Mouse (Mus musculus) intestine, postnatal 0 days (tissue): Measurements from ENCODE around the gene Keg1. TPM values are rescaled to one million over a fixed set of nuclear protein-coding genes. Genes with fewer than 3 reads are reported as not detected.
"Not testable (repeated sequence)": the region's sequence is repeated elsewhere in the genome, so short reads cannot be mapped to it uniquely, and the experiment has no call there.

Source experiments
- ATAC-seq: fragments of 200-750 bp; cut with Nextera tagmentation; 2 replicates; pipeline ENCODE4 v1.8.0; 2017; ENCODE audit warnings: mild to moderate bottlenecking, moderate TSS enrichment, moderate library complexity
- H3K27ac ChIP-seq: fragments of 300-500 bp; sonication (generic); 2 replicates; pipeline ENCODE4 v1.5.1; 2014; ENCODE audit warnings: mild to moderate bottlenecking, low read depth, low read length, moderate library complexity
- H3K27me3 ChIP-seq: fragments of 300-500 bp; sonication (generic); replicated peaks from 2 replicates; pipeline ENCODE4 v1.6.1; 2014; ENCODE audit warnings: low read length, mixed read lengths; ENCODE audit not compliant: control insufficient read depth, insufficient read depth
- H3K36me3 ChIP-seq: fragments of 300-500 bp; sonication (generic); 2 replicates; pipeline ENCODE4 v1.6.1; 2014; ENCODE audit warnings: mild to moderate bottlenecking, moderate library complexity; ENCODE audit not compliant: control insufficient read depth, insufficient read depth
- H3K4me1 ChIP-seq: fragments of 300-500 bp; sonication (generic); replicated peaks from 2 replicates; pipeline ENCODE4 v1.6.1; 2014; ENCODE audit warnings: antibody characterized with exemption, low read length, mixed read lengths; ENCODE audit not compliant: control insufficient read depth, insufficient read depth
- H3K4me2 ChIP-seq: fragments of 300-500 bp; sonication (generic); replicated peaks from 2 replicates; pipeline ENCODE4 v1.6.1; 2014; ENCODE audit warnings: low read depth, mild to moderate bottlenecking, moderate library complexity
- H3K4me3 ChIP-seq: fragments of 300-500 bp; sonication (generic); 2 replicates; pipeline ENCODE4 v1.5.1; 2014; ENCODE audit warnings: low read depth, low read length
- H3K9ac ChIP-seq: fragments of 300-500 bp; sonication (generic); 2 replicates; pipeline ENCODE4 v1.6.1; 2014; ENCODE audit warnings: mild to moderate bottlenecking, low read depth, low read length
- H3K9me3 ChIP-seq: fragments of 300-500 bp; sonication (generic); 2 replicates; pipeline ENCODE4 v1.6.1; 2016; ENCODE audit warnings: mixed run types; ENCODE audit not compliant: control insufficient read depth
- CTCF ChIP-seq: sonication (generic); IDR thresholded peaks from 2 replicates; pipeline ENCODE4 v1.5.1; 2016; ENCODE audit warnings: low read depth, mild to moderate bottlenecking, control low read depth, antibody characterized with exemption, moderate library complexity
- WGBS: fragments of 180-500 bp; shearing (Covaris S2); extraction: QIAGEN DNeasy Blood & Tissue Kit; methylation state at CpG from one replicate; pipeline ENCODE4 v1.1.7; 2014; 5-methylcytosine and 5-hydroxymethylcytosine counted together
- polyA plus RNA-seq: library from polyadenylated mRNA; unstranded; fragments of >200 nt; fragmentation: Nextera tagmentation; extraction: Ambion mirVana; gene quantifications from 2 replicates; pipeline ENCODE4 v1.2.1, GENCODE M21; 2015

The Keg1 gene
- polyA plus RNA-seq = 0.55 and 0.59 TPM in 2 replicates

- Histone ChIP-seq H3K4me1 (no peaks in the 10 kb centered on the region), H3K9me3 (no peaks in the 10 kb centered on the region), H3K27ac (no peak within 1 kb of the TSS), H3K36me3 (no peaks in the 10 kb centered on the region), H3K27me3 (no peaks in the 10 kb centered on the region), H3K4me3 (no peak within 1 kb of the TSS), H3K9ac (no peak within 1 kb of the TSS), H3K4me2 (no peak within 1 kb of the TSS)
- WGBS = 36% methylated on average over 3 of the region's 3 CpGs
- ATAC-seq = no peak
- TF ChIP-seq CTCF = no peak
Observed at GRCm38 (mm10) chr19:12695590-12695989, at the start of gene Keg1. Gene Keg1 (plus strand): TSS chr19:12695786.

DNA sequence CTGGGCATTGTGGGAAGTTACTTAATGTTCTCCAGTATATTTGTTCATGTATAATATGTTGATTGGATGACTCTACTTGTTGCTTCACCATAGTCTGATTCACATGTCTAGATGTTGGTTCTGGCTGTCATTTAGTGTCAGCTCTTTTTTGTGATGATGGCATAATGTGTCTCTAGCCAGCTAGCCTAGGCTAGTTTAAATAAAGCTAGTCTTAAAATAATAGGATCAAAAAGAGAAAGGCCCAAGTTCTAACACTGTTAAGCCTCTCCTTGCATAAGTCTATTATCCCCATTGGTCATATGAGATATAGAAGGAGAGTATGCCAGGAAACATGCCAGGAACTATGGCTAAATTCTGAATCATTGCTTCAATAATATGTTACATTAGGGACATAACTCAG, 46.1 kb upstream of the Keg1 start:
- H3K4me2 ChIP-seq = no peak overlapping the region
- H3K9ac ChIP-seq = no peak overlapping the region
- no peaks in the 10 kb centered on the region for H3K9me3 ChIP-seq
- no peaks in the 10 kb centered on the region for H3K27me3 ChIP-seq
- H3K4me3 ChIP-seq = no peak overlapping the region
- H3K27ac ChIP-seq = no peak overlapping the region
- no peaks in the 10 kb centered on the region for H3K36me3 ChIP-seq
- no peak for TF ChIP-seq CTCF
- no peaks in the 10 kb centered on the region for H3K4me1 ChIP-seq
- ATAC-seq = no peak

GRCm38 (mm10) chr19:12666156-12666555, 29.4 kb upstream of the Keg1 start:
- 64% methylated on average over 1 of the region's 1 CpGs for WGBS
- Histone ChIP-seq H3K4me2 (no peak overlapping the region), H3K9me3 (no peaks in the 10 kb centered on the region), H3K4me3 (no peak overlapping the region), H3K27me3 (no peaks in the 10 kb centered on the region), H3K27ac (no peak overlapping the region), H3K4me1 (no peaks in the 10 kb centered on the region), H3K36me3 (no peaks in the 10 kb centered on the region), H3K9ac (no peak overlapping the region)
- no peak for ATAC-seq
- no peak for TF ChIP-seq CTCF

DNA sequence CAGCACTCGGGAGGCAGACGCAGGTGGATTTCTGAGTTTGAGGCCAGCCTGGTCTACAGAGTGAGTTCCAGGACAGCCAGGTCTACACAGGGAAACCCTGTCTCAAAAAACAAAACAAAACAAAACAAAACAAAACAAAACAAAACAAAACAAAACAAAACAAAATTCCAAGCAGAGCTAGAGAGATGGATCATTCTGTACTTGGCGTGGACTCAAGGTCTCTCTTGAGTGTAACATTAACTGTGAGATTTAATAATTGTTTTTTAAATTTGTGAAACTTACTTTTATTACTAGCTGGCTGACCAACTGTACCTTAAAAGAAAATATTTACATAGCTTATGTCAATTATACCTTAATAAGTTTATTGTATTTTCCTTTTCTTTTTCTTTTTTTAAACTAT, 27.0 kb upstream of the Keg1 start:
- H3K9ac ChIP-seq = not testable (repeated sequence)

GRCm38 (mm10) chr19:12670139-12670538, 25.4 kb upstream of the Keg1 start, which contains the start of gene Olfr1442:
Gene Olfr1442 (plus strand): TSS chr19:12670439.
- TF ChIP-seq CTCF = no peak
- H3K4me3 ChIP-seq = no peak within 1 kb of the TSS
- H3K36me3 ChIP-seq = no peaks in the 10 kb centered on the region
- H3K27ac ChIP-seq = no peak within 1 kb of the TSS
- H3K27me3 ChIP-seq = no peaks in the 10 kb centered on the region
- no peak for ATAC-seq
- no peaks in the 10 kb centered on the region for H3K9me3 ChIP-seq
- no peaks in the 10 kb centered on the region for H3K4me1 ChIP-seq
- H3K9ac ChIP-seq = no peak within 1 kb of the TSS
- no peak within 1 kb of the TSS for H3K4me2 ChIP-seq

More for the DNA sequence above, 27.0 kb upstream of the Keg1 start:
- not testable (repeated sequence) for H3K36me3 ChIP-seq, H3K9me3 ChIP-seq, H3K4me3 ChIP-seq, H3K4me2 ChIP-seq, ATAC-seq, H3K27me3 ChIP-seq, H3K4me1 ChIP-seq, H3K27ac ChIP-seq
- WGBS = 82% methylated on average over 3 of the region's 3 CpGs

DNA sequence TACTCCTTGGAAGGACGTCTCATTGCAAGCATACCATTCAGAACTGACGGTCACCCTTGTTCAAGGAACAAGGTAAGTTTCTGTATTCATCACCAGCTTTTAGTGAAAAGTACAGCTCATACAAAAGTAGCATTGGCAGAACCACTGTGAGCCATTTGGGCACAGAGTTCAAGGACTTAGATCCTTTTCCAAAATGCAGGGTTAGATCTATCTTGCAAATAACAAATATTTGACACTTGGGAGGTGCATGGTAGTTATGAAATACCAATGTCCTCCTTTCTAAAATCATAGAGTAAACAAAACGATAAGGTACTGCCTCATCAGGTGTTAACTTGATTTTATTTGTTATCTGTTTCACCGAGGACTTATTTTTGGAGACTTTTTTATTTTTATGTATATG, 24.5 kb upstream of the Keg1 start:
- no peak overlapping the region for H3K9ac ChIP-seq
- no peaks in the 10 kb centered on the region for H3K4me1 ChIP-seq
- ATAC-seq = no peak
- no peaks in the 10 kb centered on the region for H3K27me3 ChIP-seq
- no peaks in the 10 kb centered on the region for H3K9me3 ChIP-seq
- TF ChIP-seq CTCF = no peak
- no peak overlapping the region for H3K4me3 ChIP-seq
- H3K4me2 ChIP-seq = no peak overlapping the region
- WGBS = 88% methylated on average over 4 of the region's 4 CpGs
- no peak overlapping the region for H3K27ac ChIP-seq
- H3K36me3 ChIP-seq = no peaks in the 10 kb centered on the region

DNA sequence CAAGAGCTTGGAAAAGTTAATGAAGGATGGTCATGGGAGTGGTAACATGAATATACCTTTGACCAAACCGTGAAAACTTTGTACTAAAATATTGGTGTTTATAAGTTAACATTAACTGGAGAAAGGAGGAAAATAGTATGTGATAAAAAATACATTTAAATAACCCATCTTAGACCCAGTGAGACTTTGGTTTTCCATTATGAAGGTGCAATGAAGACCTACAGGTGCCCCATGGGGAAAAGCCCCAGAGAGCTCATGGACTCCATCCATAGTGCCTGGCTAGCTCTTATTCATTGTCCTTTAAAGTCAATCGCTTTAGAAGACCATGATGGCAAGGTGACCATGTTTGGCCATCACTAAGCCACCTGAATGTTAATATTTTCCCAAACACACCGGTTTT, 17.8 kb upstream of the Keg1 start, which contains the start of gene Olfr1443:
TSS of gene Olfr1443 (plus strand) at position 301 of the 400 bp plus-strand sequence.
- Histone ChIP-seq H3K36me3 (no peaks in the 10 kb centered on the region), H3K27me3 (no peaks in the 10 kb centered on the region), H3K4me3 (no peak within 1 kb of the TSS), H3K4me1 (no peaks in the 10 kb centered on the region), H3K27ac (no peak within 1 kb of the TSS), H3K4me2 (no peak within 1 kb of the TSS), H3K9ac (no peak within 1 kb of the TSS), H3K9me3 (no peaks in the 10 kb centered on the region)
- 74% methylated on average over 3 of the region's 3 CpGs for WGBS
- TF ChIP-seq CTCF = no peak
- no peak for ATAC-seq
